Mouse (Mus musculus): ENCODE measurements at regions not wholly inside any gene's neighbourhood (a gene's known extent, or its start where the extent isn't known, plus 50 kb on each side); places are given as distances from the start of the nearest gene placed in this dataset.

GRCm38 (mm10) chr6:101921186-101921585, 543.5 kb upstream of the Pdzrn3 start:
- no peak for TF ChIP-seq CTCF (IDR thresholded peaks at IDR 0.05; ENCODE audit: control insufficient read depth, insufficient read depth, insufficient read length)
- TF ChIP-seq MYOD1 (IDR thresholded peaks at IDR 0.05; ENCODE audit: control insufficient read depth, insufficient read length, low read depth): no peak
- TF ChIP-seq MAX (IDR thresholded peaks at IDR 0.05): no peak
